Mouse (Mus musculus) right cerebral cortex, postnatal 36 days (tissue): Measurements from ENCODE around the gene Zfp507.

Source experiments
- DNase-seq, 2 experiments: peaks; one replicate each; pipeline ENCODE4 v3.0.0; 2022; ENCODE audit warnings: low spot score in 2 of 2, mixed read lengths in 1 of 2

Gene Zfp507

GRCm38 (mm10) chr7:35738871-35739270 lies 63.9 kb downstream of the Zfp507 start:
- no peak for DNase-seq

GRCm38 (mm10) chr7:35733313-35734050 lies 69.3 kb downstream of the Zfp507 start:
- DNase-seq: no peak

GRCm38 (mm10) chr7:35732585-35733059 lies 70.2 kb downstream of the Zfp507 start:
- DNase-seq: no peak

GRCm38 (mm10) chr7:35729621-35730031 lies 73.2 kb downstream of the Zfp507 start:
- DNase-seq: peak in 1 of 2 experiments; percentile 53

GRCm38 (mm10) chr7:35728376-35728775 lies 74.4 kb downstream of the Zfp507 start:
- no peak for DNase-seq

GRCm38 (mm10) chr7:35723035-35723434 lies 79.8 kb downstream of the Zfp507 start:
- DNase-seq: no peak
